Mouse (Mus musculus) cerebellum, postnatal 4 days (tissue): Measurements from ENCODE around the gene Pou3f1.

Experiments used
- DNase-seq, 2 experiments: peaks; one replicate each; pipeline ENCODE4 v3.0.0; 2022; ENCODE audit warnings: low spot score in 2 of 2, mixed read lengths in 1 of 2

Gene Pou3f1

DNA sequence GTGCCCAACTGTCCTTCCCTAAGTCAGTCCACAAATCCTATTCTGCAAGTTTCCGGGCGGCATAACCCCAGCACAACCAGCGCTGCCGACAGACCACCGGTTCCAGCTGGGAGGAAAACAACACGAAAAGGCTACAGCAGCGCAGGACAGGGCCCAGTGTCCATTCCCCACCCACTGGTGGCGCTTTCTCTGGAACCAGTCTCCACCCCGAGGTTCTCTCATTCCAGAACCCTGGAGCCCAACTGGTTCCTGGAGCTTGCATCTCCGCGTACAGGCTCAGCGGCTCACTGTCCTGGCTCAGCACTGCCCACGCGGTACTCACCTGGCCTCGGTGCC lies at the start of gene Pou3f1:
Gene Pou3f1 (plus strand): TSS at position 290 of the 336 bp plus-strand sequence.
- no peak for DNase-seq

DNA sequence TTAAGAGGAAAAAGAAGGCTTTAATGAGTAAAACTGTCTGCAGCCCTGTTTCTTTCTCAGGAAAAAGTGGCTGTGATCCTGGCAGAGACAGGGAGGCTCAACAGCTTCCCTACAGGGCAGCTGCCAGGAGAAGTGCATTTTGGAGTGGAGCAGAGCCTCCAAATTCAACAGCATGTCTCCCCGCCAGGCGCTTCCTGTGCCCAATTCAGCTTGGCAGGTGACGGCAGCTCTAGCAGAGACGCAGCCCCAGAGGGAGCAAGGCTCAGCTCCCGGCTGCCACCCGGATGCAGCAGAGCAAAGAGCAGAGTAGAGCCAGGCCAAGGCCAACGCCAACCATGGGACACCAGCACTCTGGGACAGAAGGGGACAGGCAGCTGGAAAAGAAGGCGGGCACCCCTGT lies 49.4 kb upstream of the Pou3f1 start:
- DNase-seq = peak in 1 of 2 experiments; percentile 38

DNA sequence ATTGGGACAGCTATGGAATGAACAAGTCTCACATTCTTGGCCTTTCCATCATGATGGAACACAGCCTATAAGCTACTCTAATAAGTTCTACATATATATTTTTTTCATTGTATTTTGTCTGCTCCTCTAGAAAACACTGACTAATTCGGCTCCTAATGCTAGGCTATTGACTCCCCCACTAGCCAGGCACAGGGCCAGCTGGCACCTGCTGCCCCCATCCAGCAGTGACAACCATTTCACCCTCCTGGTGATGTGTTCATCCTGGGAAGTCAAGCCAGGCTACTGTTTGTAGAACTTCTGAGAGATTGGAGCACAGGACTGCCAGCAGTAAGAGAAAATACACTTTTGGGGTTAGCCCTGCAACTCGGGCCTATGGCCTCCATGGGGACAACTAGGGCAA lies 46.5 kb upstream of the Pou3f1 start:
- peak in 1 of 2 experiments; percentile 32 for DNase-seq

DNA sequence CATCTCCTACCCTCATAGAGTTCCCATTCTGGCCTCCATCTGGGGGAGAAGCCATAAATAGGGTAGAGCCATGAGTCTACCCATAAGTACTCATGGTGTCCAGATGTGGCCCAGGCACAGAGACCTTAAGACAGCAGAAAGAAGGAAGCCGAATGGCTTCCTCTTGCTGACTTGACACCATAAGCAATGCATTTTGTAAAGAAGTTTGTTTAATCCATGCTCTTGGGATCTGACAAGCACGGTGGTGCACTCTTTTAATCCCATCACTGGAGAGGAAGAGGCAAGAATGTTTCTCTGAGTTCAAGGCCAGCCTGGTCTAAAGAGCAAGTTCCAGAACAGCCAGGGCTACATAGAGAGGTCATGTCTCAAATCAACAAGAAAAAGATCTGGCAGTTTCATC lies 45.9 kb upstream of the Pou3f1 start, which contains the start of gene 3100002H09Rik:
Gene 3100002H09Rik (minus strand): TSS at position 101 of the 400 bp plus-strand sequence.
- DNase-seq = no peak

DNA sequence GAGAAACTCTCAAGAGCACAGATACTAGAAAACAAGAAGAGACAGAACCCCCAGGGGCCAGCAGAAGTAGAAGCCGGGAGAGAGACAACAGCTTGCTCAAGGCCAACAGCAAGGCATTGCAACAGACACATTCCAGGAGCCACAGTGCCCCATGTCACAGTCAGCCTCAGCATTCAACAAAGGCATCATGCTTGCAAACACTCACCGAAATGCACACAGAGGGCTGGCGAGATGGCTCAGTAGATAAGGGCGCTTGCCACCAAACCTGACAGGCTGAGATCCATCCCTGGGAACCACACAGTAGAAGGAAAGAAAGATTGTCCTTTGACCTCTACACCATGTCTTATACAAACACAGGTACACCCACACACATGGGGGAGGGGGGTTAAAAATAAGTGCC lies 44.8 kb upstream of the Pou3f1 start:
- no peak for DNase-seq

DNA sequence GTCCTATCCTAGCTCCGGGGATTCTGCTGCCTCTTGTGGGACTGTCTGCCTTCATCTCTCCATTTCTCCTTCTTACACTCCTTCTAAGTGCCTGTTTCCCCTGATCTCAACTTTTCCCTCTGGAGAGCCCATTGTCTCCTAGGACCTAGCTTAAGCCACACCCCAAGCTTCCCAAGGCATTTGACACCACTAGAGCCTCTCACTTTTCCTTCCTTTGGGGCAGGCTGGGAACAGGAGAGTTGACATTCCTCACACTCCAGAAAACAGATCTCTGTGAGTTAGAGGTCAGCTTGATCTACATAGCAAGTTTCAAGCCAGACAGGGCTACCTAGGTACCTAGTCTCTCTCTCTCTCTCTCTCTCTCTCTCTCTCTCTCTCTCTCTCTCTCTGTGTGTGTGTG lies 42.4 kb upstream of the Pou3f1 start:
- no peak for DNase-seq

DNA sequence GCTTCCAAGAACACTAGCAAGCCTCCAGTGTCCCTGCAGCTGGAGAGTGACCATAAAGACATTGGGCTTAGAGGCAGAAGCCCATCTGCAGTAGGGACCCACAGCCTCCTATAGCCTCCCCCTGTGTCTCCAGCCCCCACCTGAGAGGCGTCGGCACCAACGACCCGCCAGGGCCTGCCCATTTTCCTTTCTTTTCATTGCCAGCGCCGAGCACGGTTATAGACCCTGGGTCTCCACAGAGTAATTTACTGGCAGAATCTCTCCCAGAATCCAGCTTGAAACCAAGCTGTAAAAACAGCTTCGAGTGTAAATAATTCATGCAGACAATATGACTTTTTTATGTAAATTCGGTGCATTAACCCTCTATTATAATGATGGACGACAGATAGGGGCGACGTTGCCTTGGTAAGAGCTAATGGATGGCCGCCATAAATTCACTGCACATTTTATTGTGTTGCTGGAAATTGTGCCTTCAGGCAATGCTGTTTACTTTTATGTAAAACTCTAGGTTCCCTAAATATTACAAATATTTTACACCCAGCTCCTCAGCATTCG lies 41.1 kb upstream of the Pou3f1 start:
- DNase-seq = no peak

DNA sequence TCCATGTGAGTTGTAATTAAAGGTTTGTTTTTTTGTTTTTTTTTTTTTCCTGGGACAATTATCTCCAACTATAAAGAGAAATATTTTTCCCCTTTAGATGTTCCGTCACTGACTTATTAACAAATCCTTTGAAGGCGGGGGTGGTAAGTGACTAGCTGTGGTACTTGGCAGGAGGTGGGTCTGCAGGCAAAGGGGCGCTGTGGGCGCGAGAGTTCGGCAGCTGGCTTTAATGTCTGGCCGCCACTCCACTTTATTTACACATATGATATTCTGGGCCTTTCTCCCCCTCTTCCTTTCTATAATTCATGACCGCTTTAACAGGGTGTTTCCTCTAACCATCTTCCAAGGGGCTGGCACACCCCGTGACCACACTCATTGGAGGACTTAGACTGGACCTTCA lies 40.6 kb upstream of the Pou3f1 start:
- DNase-seq = no peak

DNA sequence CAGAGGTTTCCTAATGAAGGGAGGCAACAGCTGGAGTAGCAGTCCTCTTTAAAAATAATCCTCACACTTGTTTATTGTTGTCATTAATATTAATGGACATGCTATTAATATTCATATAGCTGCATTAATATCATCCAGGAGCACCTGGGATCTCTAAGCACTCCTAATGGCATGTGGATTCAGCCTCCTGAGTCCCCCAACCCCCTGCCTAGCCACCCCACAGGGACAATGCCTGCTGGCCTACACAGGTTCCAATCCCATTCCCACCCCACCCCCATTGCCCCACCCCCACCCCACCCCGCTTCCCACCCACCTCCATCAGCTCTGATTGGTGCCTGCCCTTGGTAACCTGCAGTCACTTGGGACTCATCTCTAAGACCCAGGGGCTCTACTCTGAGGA lies 40.0 kb upstream of the Pou3f1 start:
- no peak for DNase-seq

DNA sequence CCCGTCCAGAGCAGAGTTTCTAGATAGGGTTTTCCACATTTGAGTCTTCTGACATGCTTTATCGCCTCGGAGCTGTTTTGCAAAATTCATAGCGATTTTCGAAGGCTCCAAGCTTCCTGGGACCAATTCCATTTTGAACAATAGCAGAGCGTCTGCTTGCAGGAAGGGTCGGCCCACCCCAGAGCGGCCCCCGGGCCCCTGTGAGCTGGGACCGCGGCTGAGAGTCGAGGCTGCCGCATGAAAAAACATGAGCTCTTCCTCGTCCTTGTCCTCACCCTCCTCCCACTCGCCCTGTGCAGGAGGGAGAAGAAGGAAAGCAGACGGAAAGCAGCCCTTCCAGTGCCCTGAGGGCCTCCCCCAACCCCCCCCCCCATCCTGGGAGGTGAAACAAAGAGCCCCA lies 38.0 kb upstream of the Pou3f1 start:
- DNase-seq = no peak

DNA sequence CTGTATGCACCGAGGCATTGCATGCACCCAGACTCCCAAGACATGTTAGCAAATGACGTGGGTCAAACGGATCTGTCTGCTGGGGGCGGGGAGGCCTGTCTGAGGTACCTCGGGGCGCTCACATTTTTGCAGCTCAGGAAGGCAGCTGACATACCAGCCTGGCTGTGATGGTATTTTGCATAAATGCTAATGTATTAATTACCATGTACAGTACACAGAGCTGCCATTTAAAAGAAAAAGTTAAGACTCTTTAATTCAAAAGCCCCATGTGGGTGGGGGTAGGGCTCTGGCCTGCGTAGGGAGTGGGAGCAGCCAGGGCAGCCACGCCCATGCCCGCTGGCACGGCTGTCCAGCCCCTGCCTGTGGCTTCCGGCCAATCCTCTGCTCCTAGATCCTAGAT lies 35.2 kb upstream of the Pou3f1 start:
- DNase-seq = no peak

DNA sequence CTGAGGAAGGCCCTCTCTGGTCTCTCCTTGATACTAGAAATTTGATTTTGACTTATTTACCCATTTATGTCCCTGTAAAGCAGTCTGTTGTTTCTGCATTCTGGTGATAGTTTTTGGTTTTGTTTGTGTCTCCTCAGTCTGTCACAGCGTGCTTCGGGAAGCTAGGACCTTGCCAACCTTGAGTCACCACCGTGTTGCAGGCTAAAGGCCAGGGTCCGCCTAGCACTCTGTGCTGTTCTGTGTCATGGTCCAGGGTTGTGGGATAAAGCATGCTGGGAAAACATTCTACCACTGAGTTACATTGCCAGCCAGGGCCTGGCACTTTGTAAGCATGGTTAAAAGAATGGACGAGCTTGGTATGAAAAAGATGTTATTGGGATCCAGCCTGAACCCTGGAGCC lies 34.0 kb upstream of the Pou3f1 start:
- no peak for DNase-seq

DNA sequence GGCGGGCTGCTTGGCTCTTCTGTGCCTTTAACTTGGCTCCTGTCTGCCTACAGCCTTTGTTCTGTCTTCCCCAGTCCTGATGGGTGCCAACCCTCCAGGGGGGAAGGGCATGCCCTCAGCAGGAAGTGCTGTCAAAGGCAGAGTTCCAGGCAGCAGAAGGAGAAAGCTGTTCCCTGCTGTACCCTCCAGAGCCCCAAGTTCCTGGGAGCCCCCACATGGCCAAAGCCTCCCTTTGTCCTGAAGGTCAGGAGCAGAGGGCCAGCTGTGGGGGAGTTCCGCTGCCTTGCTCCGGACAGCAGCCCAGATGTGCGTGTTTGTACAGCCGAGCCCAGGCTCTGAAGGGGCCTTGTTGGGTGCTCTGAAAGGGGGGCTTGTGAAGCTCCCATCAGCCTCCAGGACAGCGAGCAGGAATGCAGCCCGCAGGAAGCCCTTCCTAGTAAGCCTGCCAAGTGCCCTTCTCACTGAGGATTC lies 32.5 kb upstream of the Pou3f1 start:
- DNase-seq = no peak

DNA sequence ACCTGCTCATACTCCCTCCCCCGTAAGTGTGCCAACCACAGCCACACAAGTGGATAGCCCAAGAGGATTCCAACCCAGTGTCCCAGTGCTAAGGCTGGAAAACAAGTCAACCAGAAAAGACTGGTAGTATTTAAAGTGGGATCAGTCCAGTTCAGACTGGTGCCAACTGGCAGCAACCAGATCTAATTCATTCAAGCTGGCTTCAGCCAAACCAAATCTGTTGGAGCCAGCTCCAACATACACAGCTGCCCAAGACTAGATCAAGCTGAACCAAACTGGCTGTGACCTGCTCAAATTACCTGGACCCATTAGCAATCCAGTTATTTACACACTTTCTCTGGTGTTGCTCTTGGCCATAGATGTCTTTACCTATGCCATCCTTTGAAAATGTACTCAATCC lies 29.8 kb upstream of the Pou3f1 start:
- DNase-seq = peak in 1 of 2 experiments; percentile 35

DNA sequence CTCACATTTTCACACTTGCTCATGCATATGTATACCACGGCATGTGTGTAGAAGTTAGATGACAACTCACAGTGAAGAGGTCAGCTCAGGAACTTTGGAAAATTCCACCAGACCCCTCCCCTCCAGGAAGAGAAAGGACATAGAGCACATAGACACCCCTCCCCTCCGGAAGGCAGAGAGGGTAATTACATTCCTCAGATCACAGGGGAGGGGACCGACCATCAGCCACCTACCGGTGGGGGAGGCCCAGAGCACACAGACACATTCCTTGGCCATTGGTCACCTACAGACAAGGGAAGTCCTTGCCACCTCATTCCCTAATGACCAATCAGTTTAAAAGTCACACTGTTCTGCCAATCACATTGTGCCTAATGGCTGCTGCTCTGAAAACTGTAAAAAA lies 25.2 kb upstream of the Pou3f1 start:
- DNase-seq = no peak

DNA sequence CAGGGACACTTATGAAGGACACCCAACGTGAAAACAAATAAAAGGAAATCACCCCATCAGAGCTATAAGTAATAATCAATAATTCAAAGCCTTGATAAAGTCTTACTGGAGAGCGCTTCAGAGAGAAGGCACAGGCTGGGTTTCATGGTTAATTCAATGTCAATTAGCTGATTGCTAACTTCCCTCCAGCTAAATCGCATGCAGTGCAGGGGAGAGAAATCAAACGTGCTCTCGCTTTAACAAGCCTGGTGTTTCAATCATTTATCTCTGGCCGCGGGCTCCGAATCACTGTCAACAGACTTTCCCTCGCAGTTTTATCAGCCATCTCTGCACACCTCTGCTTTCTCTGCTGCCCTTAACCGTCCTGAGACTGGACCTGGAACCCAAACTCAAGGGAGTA lies 23.8 kb upstream of the Pou3f1 start:
- no peak for DNase-seq

DNA sequence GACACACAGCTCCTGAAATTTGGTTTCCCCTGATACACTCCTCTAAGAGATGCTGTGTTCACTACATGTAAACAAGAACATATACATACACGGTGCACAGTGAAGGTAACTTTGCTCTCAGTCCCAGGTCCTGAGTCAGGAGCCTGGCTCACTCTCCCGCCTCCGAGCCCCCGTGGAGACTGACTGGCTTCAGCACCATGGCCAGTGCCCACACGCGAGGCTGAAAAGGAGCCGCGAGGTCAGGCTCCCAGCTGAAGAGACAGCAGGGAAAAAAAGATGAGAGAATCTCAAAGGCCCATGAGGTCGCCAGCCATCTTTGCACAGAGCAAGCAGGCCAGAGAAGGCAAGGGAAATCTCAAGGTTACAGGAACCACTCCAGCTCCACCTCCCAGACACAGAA lies 23.3 kb upstream of the Pou3f1 start:
- DNase-seq = no peak

DNA sequence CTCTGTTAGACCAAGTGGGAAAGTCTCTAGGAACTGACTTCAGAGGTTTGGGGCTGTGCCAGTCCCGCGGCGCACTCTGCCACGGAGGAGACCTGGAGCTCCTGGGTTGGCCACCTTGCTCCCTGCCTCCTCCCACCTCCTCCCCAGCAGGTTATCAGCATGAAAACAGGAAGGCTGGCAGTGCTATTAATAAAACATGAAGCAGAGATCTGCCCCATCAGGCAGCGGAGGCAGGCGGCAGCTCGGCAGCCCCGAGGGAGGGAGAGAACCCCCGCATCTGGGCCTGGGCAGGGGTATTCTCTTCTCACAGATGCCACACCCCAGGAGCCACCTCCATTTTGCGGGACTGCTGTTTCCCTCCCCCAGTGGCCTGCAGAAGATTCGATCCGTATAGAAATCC lies 16.9 kb upstream of the Pou3f1 start:
- no peak for DNase-seq

DNA sequence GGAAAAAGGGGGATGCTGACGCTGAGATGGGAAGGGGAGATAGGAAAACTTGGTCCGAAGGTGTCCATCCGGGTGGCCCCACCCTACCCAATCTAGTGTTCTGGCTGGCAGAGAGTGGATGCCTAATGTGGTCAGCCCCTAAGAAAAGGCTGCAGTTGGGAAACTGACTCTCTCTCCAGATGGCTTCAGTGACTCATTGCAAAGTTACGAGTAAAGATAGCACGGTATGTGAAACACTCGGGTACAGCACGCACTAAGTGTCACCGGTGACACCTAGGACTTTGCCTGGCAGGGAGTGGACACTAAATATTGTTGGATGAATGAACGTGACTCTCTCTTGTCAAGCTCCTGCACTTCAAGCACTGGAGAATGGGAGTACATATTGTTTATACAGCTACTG lies 12.7 kb upstream of the Pou3f1 start:
- DNase-seq = no peak

DNA sequence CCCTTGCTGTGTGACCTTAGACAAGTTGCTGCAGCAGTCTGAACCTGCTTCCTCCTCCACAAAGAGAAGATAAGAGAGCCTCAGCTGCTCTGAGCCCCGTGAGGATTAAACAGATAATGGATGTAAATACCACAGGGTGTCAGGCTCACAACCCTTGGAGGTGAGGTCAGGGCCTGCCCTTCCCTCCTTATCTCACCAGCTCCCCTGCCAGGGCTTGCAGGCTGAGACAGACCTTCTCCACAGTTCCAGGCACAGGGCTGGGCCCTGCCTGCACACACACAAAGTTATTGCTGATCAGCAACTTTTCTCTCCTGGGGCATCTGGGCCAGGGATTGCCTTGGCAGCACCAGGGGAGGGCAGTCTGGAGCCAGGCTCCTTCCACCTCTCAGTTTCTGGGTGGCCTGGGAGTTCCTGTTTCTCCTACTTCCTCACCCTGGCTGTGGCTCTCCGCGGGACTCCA lies 11.6 kb upstream of the Pou3f1 start:
- DNase-seq = no peak

DNA sequence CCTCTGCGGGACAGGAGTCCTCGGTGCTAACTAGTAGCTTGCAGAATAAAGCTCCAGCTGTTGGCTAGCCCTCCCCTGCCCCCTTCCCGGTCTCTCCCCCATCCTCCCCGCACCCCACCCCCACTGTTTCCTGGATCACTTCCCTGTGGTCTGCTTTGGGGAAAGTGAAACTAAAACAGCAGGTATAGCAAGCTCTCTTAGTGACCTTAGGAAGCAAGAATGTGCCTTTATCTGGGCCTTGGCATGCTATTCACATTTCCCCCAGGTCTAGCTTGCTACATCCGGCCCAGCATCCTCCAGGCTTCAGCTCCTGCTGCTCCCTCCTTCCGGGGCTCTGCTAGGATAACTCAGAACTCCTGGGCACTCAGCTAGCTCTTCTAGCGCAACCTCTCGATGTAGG lies 10.0 kb upstream of the Pou3f1 start:
- no peak for DNase-seq

DNA sequence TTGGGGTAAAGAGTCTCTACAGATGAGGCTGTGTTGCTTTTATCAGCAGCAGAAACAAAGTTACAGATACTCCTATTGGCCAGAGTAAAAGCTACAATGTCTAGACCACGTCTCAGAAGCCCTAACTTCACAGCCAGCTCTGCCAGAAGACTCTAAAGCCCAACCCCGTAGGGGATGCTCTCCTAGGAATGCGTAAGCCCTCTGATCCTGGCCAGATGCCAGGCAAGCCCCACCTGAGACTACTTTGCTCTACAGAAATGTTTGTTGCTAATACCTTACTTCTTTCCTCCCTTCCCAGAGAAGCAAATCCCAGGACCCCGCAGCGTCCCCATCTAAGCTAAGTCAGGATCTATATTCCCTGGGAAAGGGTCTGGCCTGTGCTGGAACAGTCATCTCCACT lies 8.7 kb upstream of the Pou3f1 start:
- no peak for DNase-seq

DNA sequence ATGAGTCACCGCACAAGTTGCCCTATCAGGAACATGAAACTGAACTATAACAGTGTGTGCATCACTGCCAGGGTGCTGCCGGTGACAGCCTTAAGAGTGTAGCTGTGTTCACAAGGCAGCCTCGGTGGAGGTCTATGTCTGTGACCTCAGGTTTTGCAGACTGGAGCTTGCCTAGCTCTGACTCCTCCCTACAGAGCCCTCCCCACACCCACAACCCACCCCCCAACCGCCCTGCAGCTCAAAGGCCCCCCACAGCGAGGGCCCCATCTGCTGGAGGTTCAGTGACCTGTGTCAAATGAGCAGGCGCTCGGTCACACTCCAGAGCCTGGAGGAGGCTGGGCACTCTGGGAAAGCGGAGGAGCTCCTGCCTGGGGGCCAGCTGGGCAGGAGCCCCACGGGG lies 3.7 kb upstream of the Pou3f1 start:
- DNase-seq = peak in 1 of 2 experiments; percentile 27
